Mouse (Mus musculus) erythroblast, embryonic 14.5 days (primary cell): ENCODE data around the gene Sox30. TPM values are rescaled to one million over a fixed set of nuclear protein-coding genes. Genes with fewer than 3 reads are reported as not detected.

Experiments
- H3K27me3 ChIP-seq: 2 replicates; pipeline ENCODE4 v1.6.1; 2012; ENCODE audit warnings: inconsistent platforms; ENCODE audit not compliant: control insufficient read depth
- H3K36me3 ChIP-seq: 2 replicates; pipeline ENCODE4 v1.6.1; 2012; ENCODE audit warnings: mild to moderate bottlenecking, inconsistent platforms; ENCODE audit not compliant: control insufficient read depth
- H3K4me1 ChIP-seq: 2 replicates; pipeline ENCODE4 v1.6.1; 2012; ENCODE audit warnings: inconsistent platforms; ENCODE audit not compliant: control insufficient read depth
- H3K4me3 ChIP-seq: replicated peaks from 2 replicates; pipeline ENCODE3; 2012; ENCODE audit warnings: moderate library complexity, mild to moderate bottlenecking, inconsistent platforms
- H3K9me3 ChIP-seq: 2 replicates; pipeline ENCODE4 v1.6.1; 2012; ENCODE audit warnings: low read length, inconsistent platforms, mixed read lengths; ENCODE audit not compliant: control insufficient read depth
- GATA1 ChIP-seq: IDR thresholded peaks from 2 replicates; pipeline ENCODE4 v1.6.1; 2012; ENCODE audit warnings: low read length, inconsistent platforms, mixed read lengths
- TAL1 ChIP-seq: IDR thresholded peaks from 3 replicates; pipeline ENCODE4 v1.6.1; 2012; ENCODE audit warnings: low read length, inconsistent platforms, mixed read lengths
- polyA plus RNA-seq: library from polyadenylated mRNA; stranded (reverse); fragments of >175 nt; gene quantifications from 2 replicates; pipeline ENCODE4 v1.2.3, GENCODE M21; 2012

Sox30 gene
- not detected in 2 replicates for polyA plus RNA-seq

GRCm38 (mm10) chr11:45979946-45980892 is at the start of gene Sox30:
Sox30 (plus strand) TSS chr11:45980310.
- H3K4me1 ChIP-seq: peaks cover 12% of the 10 kb centered on the region
- H3K9me3 ChIP-seq: peaks cover 7% of the 10 kb centered on the region
- H3K36me3 ChIP-seq: no peaks in the 10 kb centered on the region
- TF ChIP-seq TAL1 (no peak), GATA1 (no peak)
- peak within 1 kb of the TSS; percentile 57 for H3K4me3 ChIP-seq
- peaks cover 40% of the 10 kb centered on the region for H3K27me3 ChIP-seq

GRCm38 (mm10) chr11:45932771-45933170 is 47.3 kb upstream of the Sox30 start:
- Histone ChIP-seq H3K27me3 (no peaks in the 10 kb centered on the region), H3K4me1 (no peaks in the 10 kb centered on the region), H3K9me3 (no peaks in the 10 kb centered on the region), H3K36me3 (peaks cover 63% of the 10 kb centered on the region), H3K4me3 (no peak overlapping the region)
- no peak for TF ChIP-seq GATA1
- no peak for TF ChIP-seq TAL1

- H3K4me3 ChIP-seq: no peak overlapping the region
- H3K36me3 ChIP-seq: peaks cover 62% of the 10 kb centered on the region
- H3K9me3 ChIP-seq: no peaks in the 10 kb centered on the region
- TF ChIP-seq TAL1: no peak
- no peak for TF ChIP-seq GATA1
- H3K27me3 ChIP-seq: no peaks in the 10 kb centered on the region
- H3K4me1 ChIP-seq: peaks cover 5% of the 10 kb centered on the region
Measured at GRCm38 (mm10) chr11:45937478-45937877, 42.6 kb upstream of the Sox30 start.

GRCm38 (mm10) chr11:45938917-45939316 is 41.2 kb upstream of the Sox30 start:
- Histone ChIP-seq H3K27me3 (no peaks in the 10 kb centered on the region), H3K4me3 (no peak overlapping the region), H3K36me3 (peaks cover 49% of the 10 kb centered on the region), H3K4me1 (peaks cover 17% of the 10 kb centered on the region), H3K9me3 (no peaks in the 10 kb centered on the region)
- TF ChIP-seq TAL1: no peak
- TF ChIP-seq GATA1: no peak

GRCm38 (mm10) chr11:45942281-45942680 is 37.8 kb upstream of the Sox30 start:
- no peaks in the 10 kb centered on the region for H3K27me3 ChIP-seq
- H3K4me3 ChIP-seq: no peak overlapping the region
- peaks cover 30% of the 10 kb centered on the region for H3K4me1 ChIP-seq
- H3K9me3 ChIP-seq: no peaks in the 10 kb centered on the region
- peaks cover 21% of the 10 kb centered on the region for H3K36me3 ChIP-seq
- TF ChIP-seq TAL1: no peak
- no peak for TF ChIP-seq GATA1

GRCm38 (mm10) chr11:45943108-45943705 is 36.9 kb upstream of the Sox30 start:
- Histone ChIP-seq H3K36me3 (peaks cover 23% of the 10 kb centered on the region), H3K27me3 (no peaks in the 10 kb centered on the region), H3K4me3 (peak overlapping the region; percentile 91), H3K4me1 (peaks cover 30% of the 10 kb centered on the region), H3K9me3 (no peaks in the 10 kb centered on the region)
- TF ChIP-seq GATA1 (no peak), TAL1 (no peak)

- Histone ChIP-seq H3K36me3 (peaks cover 27% of the 10 kb centered on the region), H3K4me3 (peak overlapping the region; percentile 91), H3K27me3 (no peaks in the 10 kb centered on the region), H3K4me1 (peaks cover 28% of the 10 kb centered on the region), H3K9me3 (no peaks in the 10 kb centered on the region)
- TF ChIP-seq GATA1 (no peak), TAL1 (no peak)
Measured at GRCm38 (mm10) chr11:45943891-45944642, 36.0 kb upstream of the Sox30 start.

GRCm38 (mm10) chr11:45944643-45945156 is 35.4 kb upstream of the Sox30 start, which contains the start of gene Lsm11:
Lsm11 (minus strand) TSS chr11:45944935.
- Histone ChIP-seq H3K36me3 (peaks cover 30% of the 10 kb centered on the region), H3K4me1 (peaks cover 28% of the 10 kb centered on the region), H3K9me3 (no peaks in the 10 kb centered on the region), H3K4me3 (peak within 1 kb of the TSS; percentile 91), H3K27me3 (no peaks in the 10 kb centered on the region)
- no peak for TF ChIP-seq TAL1
- TF ChIP-seq GATA1: no peak

- peaks cover 38% of the 10 kb centered on the region for H3K36me3 ChIP-seq
- H3K9me3 ChIP-seq: no peaks in the 10 kb centered on the region
- peaks cover 25% of the 10 kb centered on the region for H3K4me1 ChIP-seq
- H3K4me3 ChIP-seq: no peak overlapping the region
- no peaks in the 10 kb centered on the region for H3K27me3 ChIP-seq
- no peak for TF ChIP-seq GATA1
- no peak for TF ChIP-seq TAL1
Measured at GRCm38 (mm10) chr11:45946796-45947195, 33.3 kb upstream of the Sox30 start.
